Mouse (Mus musculus): Measurements from ENCODE around the gene Phlda3. TPM values are rescaled to one million over a fixed set of nuclear protein-coding genes. Genes with fewer than 3 reads are reported as not detected.

Phlda3 gene
- total RNA-seq (2023), result not detected

DNA sequence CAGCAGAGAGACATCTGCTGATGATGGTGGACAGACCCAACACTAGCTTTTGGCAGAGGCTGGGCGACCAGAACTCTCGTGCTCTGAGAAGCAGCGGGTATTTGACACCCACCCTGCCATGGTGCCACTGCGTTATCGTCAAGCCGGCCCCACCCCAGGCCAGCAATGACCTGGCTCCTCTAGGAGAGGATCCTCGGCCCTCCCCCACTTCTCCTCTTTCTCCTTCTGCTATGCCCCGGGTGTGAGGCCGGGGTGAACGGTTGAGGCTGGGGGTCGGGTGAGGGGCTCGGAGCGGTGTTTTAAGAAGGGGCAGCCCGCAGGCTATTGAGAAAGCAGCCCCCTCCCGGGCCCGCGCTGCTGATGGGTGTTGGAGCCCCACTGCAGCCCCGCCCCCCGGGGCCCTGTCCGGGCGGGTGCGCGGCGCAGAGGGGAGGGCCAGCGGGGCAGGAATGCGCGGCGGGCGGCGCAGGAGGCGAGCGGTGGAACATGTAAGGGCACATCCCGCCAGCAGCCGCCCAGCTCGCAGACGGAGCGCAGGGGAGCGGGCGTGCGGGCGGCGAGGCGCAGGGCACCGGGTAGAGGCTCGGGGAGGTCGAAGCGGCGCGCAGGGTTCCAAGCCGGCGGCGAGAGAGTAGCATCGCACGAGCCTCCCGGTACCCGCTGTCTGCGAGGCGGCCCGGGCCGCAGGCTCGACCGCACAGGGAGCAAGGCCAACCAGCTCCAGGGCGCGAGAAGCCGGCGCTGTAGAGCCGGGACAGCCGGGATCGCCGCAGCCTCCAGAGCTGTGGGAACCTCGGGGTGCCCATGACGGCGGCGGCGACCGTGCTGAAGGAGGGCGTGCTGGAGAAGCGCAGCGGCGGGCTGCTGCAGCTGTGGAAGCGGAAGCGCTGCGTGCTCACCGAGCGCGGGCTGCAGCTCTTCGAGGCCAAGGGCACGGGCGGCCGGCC lies at the start of gene Phlda3:
Phlda3 (plus strand) TSS at position 475 of the 947 bp plus-strand sequence.

DNA sequence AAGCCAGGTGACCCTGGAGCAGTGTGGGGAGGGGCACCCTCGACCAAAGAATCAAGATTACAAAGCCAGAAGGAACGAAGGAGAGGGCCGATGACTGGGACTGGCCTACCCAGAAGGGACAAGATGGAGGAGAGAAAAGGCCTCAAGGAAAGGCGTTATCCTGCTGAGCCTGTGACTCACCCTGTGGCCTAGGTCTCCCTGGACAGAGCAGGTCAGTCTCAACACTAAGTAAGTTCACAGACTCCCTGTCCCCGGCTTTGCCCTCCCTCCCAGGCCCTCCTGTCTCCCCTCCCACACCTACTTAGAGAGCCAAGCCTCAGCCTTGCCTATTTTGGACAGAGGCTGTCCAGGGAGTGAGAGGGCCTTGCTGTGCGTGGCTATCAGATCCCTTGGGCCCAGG lies 45.9 kb upstream of the Phlda3 start, which contains the start of gene Csrp1:
Csrp1 (plus strand) TSS at position 79 of the 400 bp plus-strand sequence.

DNA sequence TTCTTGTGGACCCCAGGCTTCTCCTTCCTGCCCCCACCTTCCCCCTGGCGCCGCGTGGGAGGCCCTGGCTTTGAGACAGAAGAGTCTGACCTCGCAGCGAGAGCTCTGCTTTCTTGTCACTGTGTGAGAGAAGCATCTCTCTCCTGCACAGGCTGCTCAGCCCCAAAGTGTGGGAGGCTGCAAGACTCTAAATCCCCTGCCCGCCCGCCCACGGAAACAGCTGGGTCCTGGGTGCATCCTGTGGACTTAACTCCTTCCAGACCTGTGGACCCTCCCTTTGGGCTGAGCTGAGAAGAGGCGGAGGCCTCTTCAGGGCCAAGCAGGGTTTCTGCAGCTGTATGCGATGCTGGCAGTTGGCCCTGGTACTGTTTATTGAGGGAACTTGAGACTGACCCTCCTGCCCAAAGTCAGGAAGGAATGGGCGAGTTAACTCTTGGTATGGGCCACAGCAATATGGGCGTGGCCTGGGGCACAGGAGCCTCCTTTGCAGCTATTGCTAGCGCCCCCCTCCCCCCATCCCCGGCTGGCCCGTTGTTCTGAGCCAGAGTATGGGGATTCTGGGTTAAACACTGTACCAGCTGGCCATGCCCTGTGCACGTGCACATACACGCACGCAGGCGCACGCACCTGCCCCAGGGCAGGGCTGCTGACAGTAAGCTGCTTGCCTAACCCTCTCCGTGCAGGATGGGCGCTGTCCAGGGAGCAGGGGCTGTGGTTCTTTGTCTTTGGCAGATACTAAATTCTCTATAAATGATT lies 13.0 kb downstream of the Phlda3 start, which contains the start of gene Tnni1:
Tnni1 (plus strand) TSS at position 655 of the 756 bp plus-strand sequence.

DNA sequence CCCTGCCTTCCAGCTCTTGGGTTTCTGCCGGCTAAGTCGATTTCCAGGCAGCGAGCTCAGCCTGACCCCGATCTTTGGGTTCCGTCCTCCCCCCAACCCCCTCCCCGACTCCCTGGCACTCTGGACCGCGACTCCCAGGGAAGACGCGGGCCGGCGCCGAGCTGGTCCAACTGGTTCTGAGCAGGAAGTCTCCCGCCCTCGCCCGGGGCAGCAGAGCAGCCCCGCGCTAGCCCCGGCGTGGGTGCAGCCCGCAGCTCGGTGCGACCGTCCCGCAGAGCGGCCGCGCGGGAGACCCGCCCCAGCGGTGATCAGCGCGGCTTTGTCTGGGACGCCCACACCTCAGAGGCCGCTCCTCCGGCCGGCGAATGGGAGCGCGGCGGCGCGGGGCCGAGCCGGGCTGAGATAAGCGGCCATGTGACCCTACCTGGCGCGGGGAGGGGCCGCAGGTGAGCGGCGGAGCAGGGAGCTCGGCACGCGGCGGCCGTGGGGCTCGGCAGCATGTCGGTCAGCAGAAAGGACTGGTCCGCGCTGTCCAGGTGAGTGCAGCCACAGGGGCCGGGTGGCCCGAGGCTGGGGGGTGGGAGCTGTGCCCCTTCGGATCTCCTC lies 52.7 kb downstream of the Phlda3 start, which contains the start of gene Lad1:
Lad1 (plus strand) TSS at position 118 of the 606 bp plus-strand sequence.

Other genes with a start within 250 kb of the Phlda3 start
- 1.4 TPM for gene Nav1, start 158.8 kb upstream of the Phlda3 start, total RNA-seq (2023)
- gene Csrp1, start 46.1 kb upstream of the Phlda3 start, total RNA-seq (2023), result 68.2 TPM
- gene Tnni1, start 13.3 kb downstream of the Phlda3 start, total RNA-seq (2023), result 0.59 TPM
- gene Lad1, start 52.5 kb downstream of the Phlda3 start, total RNA-seq (2023), result 1.2 TPM
- gene Tnnt2, start 70.2 kb downstream of the Phlda3 start, total RNA-seq (2023), result 0.71 TPM
- not detected for gene Pkp1, start 153.1 kb downstream of the Phlda3 start, total RNA-seq (2023)
- not detected for gene Igfn1, start 240.2 kb downstream of the Phlda3 start, total RNA-seq (2023)
- 11.6 TPM for gene Tmem9, start 242.0 kb downstream of the Phlda3 start, total RNA-seq (2023)

All from CD4-positive naive resting alpha-beta T cell, adult 57 days (primary cell).